Mouse (Mus musculus) Patski (cell line): ENCODE results near the gene Mgst2. TPM values are rescaled to one million over a fixed set of nuclear protein-coding genes. Genes with fewer than 3 reads are reported as not detected.
A peak's percentile ranks its signal among the peaks of the same experiment; 100 is the strongest.

ENCODE experiments used
- ATAC-seq: fragments of 100-300 bp; one replicate; pipeline ENCODE4 v1.8.0; 2021
- CTCF ChIA-PET: fragments of 350-600 bp; sonication (Branson Sonifier 250); formaldehyde crosslinking; loops from one replicate; lab custom pipeline; 2022; ENCODE audit warnings: inconsistent platforms; lab: Charles Lee
- POLR2A ChIA-PET: fragments of 350-600 bp; sonication (Branson Sonifier 250); formaldehyde crosslinking; loops from one replicate; lab custom pipeline; 2022; ENCODE audit warnings: antibody characterized with exemption, inconsistent platforms; lab: Charles Lee
- DNase-seq: peaks from one replicate; pipeline ENCODE4 v3.0.0-alpha.2; 2011; ENCODE audit warnings: low read depth, low spot score
- H3K27me3 ChIP-seq: fragments of 371-371 bp; one replicate; pipeline ENCODE4 v1.5.1; 2021
- CTCF ChIP-seq: fragments of 100-300 bp; IDR thresholded peaks from one replicate; pipeline ENCODE4 v1.5.1; 2021
- in situ Hi-C: fragments of 300-500 bp; cut with MboI; formaldehyde crosslinking; loops from 3 replicates; pipeline ENCODE4 v1.11.1; 2018; ENCODE audit warnings: low pct_unique_long_range_greater_than_20kb, mixed read lengths
- polyA plus RNA-seq: library from polyadenylated mRNA; unstranded; gene quantifications from one replicate; pipeline ENCODE4 v1.2.3, GENCODE M21; 2021

Gene Mgst2
- polyA plus RNA-seq, 1 experiment from 2014 or later: 118 TPM

GRCm38 (mm10) chr3:51708375-51708745, 48.2 kb downstream of the Mgst2 start:
- DNase-seq: no peak
- in situ Hi-C loops: no loop called here
- H3K27me3 ChIP-seq: no peaks in the 10 kb centered on the region
- ChIA-PET POLR2A (interaction anchor here (0.6 to 0.7 kb wide), 3 partner anchors 46 to 165 kb away, joined by 3 to 5 read pairs (median 4); no protein-coding TSS in a partner anchor), CTCF (interaction anchor here (0.9 to 1.9 kb wide), 7 partner anchors 9 to 533 kb away, joined by 3 to 12 read pairs (median 3); no protein-coding TSS in a partner anchor)
- no peak for ATAC-seq
- no peak for TF ChIP-seq CTCF

- H3K27me3 ChIP-seq: no peaks in the 10 kb centered on the region
- no peak for TF ChIP-seq CTCF
- POLR2A ChIA-PET: interaction anchor here (0.6 to 1.0 kb wide), 5 partner anchors 9 to 166 kb away, joined by 3 to 5 read pairs (median 3); no protein-coding TSS in a partner anchor
- DNase-seq (peak; percentile 84), ATAC-seq (peak; percentile 87)
- in situ Hi-C loops: no loop called here
- CTCF ChIA-PET: interaction anchor here (0.9 to 1.9 kb wide), 8 partner anchors 9 to 533 kb away, joined by 3 to 12 read pairs (median 3); no protein-coding TSS in a partner anchor
Observed at GRCm38 (mm10) chr3:51708746-51709411, 48.7 kb downstream of the Mgst2 start.

- ChIA-PET CTCF (interaction anchor here (2.9 kb wide), 1 partner anchor 12 kb away, joined by 8 read pairs; no protein-coding TSS in a partner anchor), POLR2A (no interaction called here)
- no peaks in the 10 kb centered on the region for H3K27me3 ChIP-seq
- ATAC-seq (no peak), DNase-seq (no peak)
- TF ChIP-seq CTCF: no peak
- in situ Hi-C loops: no loop called here
Observed at GRCm38 (mm10) chr3:51712382-51712781, 52.2 kb downstream of the Mgst2 start.

- TF ChIP-seq CTCF: no peak
- DNase-seq (no peak), ATAC-seq (no peak)
- H3K27me3 ChIP-seq: no peaks in the 10 kb centered on the region
- ChIA-PET POLR2A (no interaction called here), CTCF (interaction anchor here (2.9 kb wide), 1 partner anchor 13 kb away, joined by 8 read pairs; no protein-coding TSS in a partner anchor)
- in situ Hi-C loops: no loop called here
Observed at GRCm38 (mm10) chr3:51713233-51713632, 53.1 kb downstream of the Mgst2 start.

GRCm38 (mm10) chr3:51714469-51714868, 54.3 kb downstream of the Mgst2 start:
- in situ Hi-C loops: no loop called here
- POLR2A ChIA-PET: no interaction called here
- TF ChIP-seq CTCF: no peak
- H3K27me3 ChIP-seq: no peaks in the 10 kb centered on the region
- ATAC-seq (no peak), DNase-seq (no peak)
- CTCF ChIA-PET: interaction anchor here (0.9 to 1.4 kb wide), 3 partner anchors 11 to 25 kb away, joined by 3 read pairs; no protein-coding TSS in a partner anchor

GRCm38 (mm10) chr3:51717455-51717854, 57.3 kb downstream of the Mgst2 start:
- no peak for TF ChIP-seq CTCF
- CTCF ChIA-PET: interaction anchor here (0.9 to 1.9 kb wide), 3 partner anchors 8 to 65 kb away, joined by 3 to 7 read pairs (median 5); no protein-coding TSS in a partner anchor
- POLR2A ChIA-PET: no interaction called here
- ATAC-seq: no peak
- no peaks in the 10 kb centered on the region for H3K27me3 ChIP-seq
- in situ Hi-C loops: no loop called here
- no peak for DNase-seq

- ATAC-seq: no peak
- ChIA-PET POLR2A (no interaction called here), CTCF (interaction anchor here (0.9 to 1.9 kb wide), 3 partner anchors 8 to 66 kb away, joined by 3 to 7 read pairs (median 5); no protein-coding TSS in a partner anchor)
- H3K27me3 ChIP-seq: no peaks in the 10 kb centered on the region
- TF ChIP-seq CTCF: no peak
- no peak for DNase-seq
- in situ Hi-C loops: no loop called here
Observed at GRCm38 (mm10) chr3:51717909-51718308, 57.7 kb downstream of the Mgst2 start.

GRCm38 (mm10) chr3:51719373-51719772, 59.2 kb downstream of the Mgst2 start:
- in situ Hi-C loops: no loop called here
- DNase-seq: no peak
- no peak for TF ChIP-seq CTCF

GRCm38 (mm10) chr3:51719982-51720381, 59.8 kb downstream of the Mgst2 start:
- ChIA-PET POLR2A (no interaction called here), CTCF (interaction anchor here (2.7 to 2.9 kb wide), 2 partner anchors 11 kb away, joined by 12 read pairs; no protein-coding TSS in a partner anchor)
- ATAC-seq (no peak), DNase-seq (no peak)
- TF ChIP-seq CTCF: no peak
- no peaks in the 10 kb centered on the region for H3K27me3 ChIP-seq
- in situ Hi-C loops: no loop called here

More at GRCm38 (mm10) chr3:51719373-51719772, 59.2 kb downstream of the Mgst2 start:
- ChIA-PET CTCF (interaction anchor here (0.7 to 2.9 kb wide), 3 partner anchors 9 to 14 kb away, joined by 3 to 12 read pairs (median 3); no protein-coding TSS in a partner anchor), POLR2A (no interaction called here)
- peak; percentile 28 for ATAC-seq
- no peaks in the 10 kb centered on the region for H3K27me3 ChIP-seq

- ATAC-seq: no peak
- no peak for TF ChIP-seq CTCF
- CTCF ChIA-PET: interaction anchor here (0.9 to 3.0 kb wide), 4 partner anchors 9 to 59 kb away, joined by 3 to 7 read pairs (median 4); no protein-coding TSS in a partner anchor
- DNase-seq: no peak
- POLR2A ChIA-PET: no interaction called here
- in situ Hi-C loops: no loop called here
- H3K27me3 ChIP-seq: no peaks in the 10 kb centered on the region
Observed at GRCm38 (mm10) chr3:51726257-51726656, 66.1 kb downstream of the Mgst2 start.
